Mouse (Mus musculus): ENCODE data around the gene Adamts14. TPM values are rescaled to one million over a fixed set of nuclear protein-coding genes. Genes with fewer than 3 reads are reported as not detected.
A peak's percentile ranks its signal among the peaks of the same experiment; 100 is the strongest.

The Adamts14 gene
- total and polyA plus RNA-seq, 2 experiments from 2014 or later: 1.2 to 4.3 TPM

GRCm38 (mm10) chr10:61199566-61200213, 73.5 kb downstream of the Adamts14 start:
- no peaks in the 10 kb centered on the region for H3K36me3 ChIP-seq (replicated peaks; ENCODE audit: control insufficient read depth, insufficient read depth, low read length)
- H3K9me3 ChIP-seq (replicated peaks; ENCODE audit: control insufficient read depth, low read length): no peaks in the 10 kb centered on the region
- no peak overlapping the region for H3K9ac ChIP-seq (replicated peaks; ENCODE audit: low read depth, low read length)
- TF ChIP-seq CTCF (IDR thresholded peaks at IDR 0.05; ENCODE audit: low read depth) (peak; percentile 93), EP300 (IDR thresholded peaks at IDR 0.05; ENCODE audit: low read depth) (no peak)
- peak; percentile 65 for DNase-seq (ENCODE audit: low spot score)
- H3K4me3 ChIP-seq (ENCODE audit: low read depth, low read length): no peak overlapping the region
- H3K27ac ChIP-seq (ENCODE audit: low read depth): no peak overlapping the region
- H3K4me1 ChIP-seq (ENCODE audit: control insufficient read depth, insufficient read depth): no peaks in the 10 kb centered on the region
- no peak; the same call in 1 of the 2 replicates for ATAC-seq (ENCODE audit: insufficient read depth, low read depth)
- H3K27me3 ChIP-seq (ENCODE audit: control insufficient read depth, insufficient read depth, low read length): no peaks in the 10 kb centered on the region
- 25% methylated on average over 11 of the region's 11 CpGs for WGBS
- H3K4me2 ChIP-seq (ENCODE audit: low read depth, low read length): no peak overlapping the region

- Histone ChIP-seq H3K4me3 (ENCODE audit: low read depth, low read length) (no peak overlapping the region), H3K27ac (ENCODE audit: low read depth) (no peak overlapping the region), H3K9ac (replicated peaks; ENCODE audit: low read depth, low read length) (no peak overlapping the region), H3K27me3 (ENCODE audit: control insufficient read depth, insufficient read depth, low read length) (no peaks in the 10 kb centered on the region), H3K4me1 (ENCODE audit: control insufficient read depth, insufficient read depth) (no peaks in the 10 kb centered on the region), H3K4me2 (ENCODE audit: low read depth, low read length) (no peak overlapping the region), H3K36me3 (replicated peaks; ENCODE audit: control insufficient read depth, insufficient read depth, low read length) (no peaks in the 10 kb centered on the region), H3K9me3 (replicated peaks; ENCODE audit: control insufficient read depth, low read length) (no peaks in the 10 kb centered on the region)
- DNase-seq (ENCODE audit: low spot score): no peak
- 0 out of 2 replicates have a peak, but pooled peaks have one; percentile 7 for ATAC-seq (ENCODE audit: insufficient read depth, low read depth)
- WGBS: 73% methylated on average over 5 of the region's 5 CpGs
- TF ChIP-seq CTCF (IDR thresholded peaks at IDR 0.05; ENCODE audit: low read depth) (no peak), EP300 (IDR thresholded peaks at IDR 0.05; ENCODE audit: low read depth) (no peak)
Measured at GRCm38 (mm10) chr10:61195718-61196291, 77.4 kb downstream of the Adamts14 start.

- no peaks in the 10 kb centered on the region for H3K27me3 ChIP-seq (ENCODE audit: control insufficient read depth, insufficient read depth, low read length)
- H3K9me3 ChIP-seq (replicated peaks; ENCODE audit: control insufficient read depth, low read length): no peaks in the 10 kb centered on the region
- 63% methylated on average over 8 of the region's 8 CpGs for WGBS
- TF ChIP-seq EP300 (IDR thresholded peaks at IDR 0.05; ENCODE audit: low read depth) (no peak), CTCF (IDR thresholded peaks at IDR 0.05; ENCODE audit: low read depth) (no peak)
- DNase-seq (ENCODE audit: low spot score) (peak; percentile 59), ATAC-seq (ENCODE audit: insufficient read depth, low read depth) (peak; percentile 12; the same call in 1 of the 2 replicates)
- H3K36me3 ChIP-seq (replicated peaks; ENCODE audit: control insufficient read depth, insufficient read depth, low read length): no peaks in the 10 kb centered on the region
- no peak overlapping the region for H3K9ac ChIP-seq (replicated peaks; ENCODE audit: low read depth, low read length)
- H3K4me1 ChIP-seq (ENCODE audit: control insufficient read depth, insufficient read depth): no peaks in the 10 kb centered on the region
- H3K4me2 ChIP-seq (ENCODE audit: low read depth, low read length): no peak overlapping the region
- no peak overlapping the region for H3K27ac ChIP-seq (ENCODE audit: low read depth)
- H3K4me3 ChIP-seq (ENCODE audit: low read depth, low read length): no peak overlapping the region
Measured at GRCm38 (mm10) chr10:61195216-61195615, 78.0 kb downstream of the Adamts14 start.

- 74% methylated on average over 9 of the region's 9 CpGs for WGBS
- Histone ChIP-seq H3K27ac (ENCODE audit: low read depth) (no peak overlapping the region), H3K27me3 (ENCODE audit: control insufficient read depth, insufficient read depth, low read length) (no peaks in the 10 kb centered on the region), H3K4me1 (ENCODE audit: control insufficient read depth, insufficient read depth) (no peaks in the 10 kb centered on the region), H3K4me2 (ENCODE audit: low read depth, low read length) (no peak overlapping the region), H3K9ac (replicated peaks; ENCODE audit: low read depth, low read length) (no peak overlapping the region), H3K4me3 (ENCODE audit: low read depth, low read length) (no peak overlapping the region), H3K36me3 (replicated peaks; ENCODE audit: control insufficient read depth, insufficient read depth, low read length) (no peaks in the 10 kb centered on the region), H3K9me3 (replicated peaks; ENCODE audit: control insufficient read depth, low read length) (no peaks in the 10 kb centered on the region)
- ATAC-seq (ENCODE audit: insufficient read depth, low read depth): no peak
- DNase-seq (ENCODE audit: low spot score): no peak
- TF ChIP-seq CTCF (IDR thresholded peaks at IDR 0.05; ENCODE audit: low read depth) (no peak), EP300 (IDR thresholded peaks at IDR 0.05; ENCODE audit: low read depth) (no peak)
Measured at GRCm38 (mm10) chr10:61194611-61195010, 78.6 kb downstream of the Adamts14 start.

GRCm38 (mm10) chr10:61188010-61188409, 85.2 kb downstream of the Adamts14 start:
- H3K27ac ChIP-seq (ENCODE audit: low read depth): no peak overlapping the region
- no peaks in the 10 kb centered on the region for H3K9me3 ChIP-seq (replicated peaks; ENCODE audit: control insufficient read depth, low read length)
- whole genome bisulfite sequencing: 52% methylated on average over 3 of the region's 3 CpGs

More at GRCm38 (mm10) chr10:61188010-61188409, 85.2 kb downstream of the Adamts14 start:
- Histone ChIP-seq H3K27me3 (ENCODE audit: control insufficient read depth, insufficient read depth, low read length) (no peaks in the 10 kb centered on the region), H3K4me3 (ENCODE audit: low read depth, low read length) (no peak overlapping the region), H3K9ac (replicated peaks; ENCODE audit: low read depth, low read length) (no peak overlapping the region), H3K4me1 (ENCODE audit: control insufficient read depth, insufficient read depth) (no peaks in the 10 kb centered on the region), H3K36me3 (replicated peaks; ENCODE audit: control insufficient read depth, insufficient read depth, low read length) (no peaks in the 10 kb centered on the region), H3K4me2 (ENCODE audit: low read depth, low read length) (no peak overlapping the region)
- DNase-seq (ENCODE audit: low spot score) (no peak), ATAC-seq (ENCODE audit: insufficient read depth, low read depth) (no peak)
- TF ChIP-seq EP300 (IDR thresholded peaks at IDR 0.05; ENCODE audit: low read depth): no peak

Measured in heart, postnatal 0 days (tissue).